Mouse (Mus musculus) ES-CJ7 (cell line): ENCODE measurements at regions not wholly inside any gene's neighbourhood (a gene's known extent, or its start where the extent isn't known, plus 50 kb on each side); places are given as distances from the start of the nearest gene placed in this dataset.

Experiments used
- DNase-seq: peaks from one replicate; pipeline ENCODE4 v3.0.0; 2011; ENCODE audit warnings: low read depth, low spot score

GRCm38 (mm10) chr3:76014766-76015165 is 58.0 kb upstream of the Golim4 start:
- DNase-seq = no peak

DNA sequence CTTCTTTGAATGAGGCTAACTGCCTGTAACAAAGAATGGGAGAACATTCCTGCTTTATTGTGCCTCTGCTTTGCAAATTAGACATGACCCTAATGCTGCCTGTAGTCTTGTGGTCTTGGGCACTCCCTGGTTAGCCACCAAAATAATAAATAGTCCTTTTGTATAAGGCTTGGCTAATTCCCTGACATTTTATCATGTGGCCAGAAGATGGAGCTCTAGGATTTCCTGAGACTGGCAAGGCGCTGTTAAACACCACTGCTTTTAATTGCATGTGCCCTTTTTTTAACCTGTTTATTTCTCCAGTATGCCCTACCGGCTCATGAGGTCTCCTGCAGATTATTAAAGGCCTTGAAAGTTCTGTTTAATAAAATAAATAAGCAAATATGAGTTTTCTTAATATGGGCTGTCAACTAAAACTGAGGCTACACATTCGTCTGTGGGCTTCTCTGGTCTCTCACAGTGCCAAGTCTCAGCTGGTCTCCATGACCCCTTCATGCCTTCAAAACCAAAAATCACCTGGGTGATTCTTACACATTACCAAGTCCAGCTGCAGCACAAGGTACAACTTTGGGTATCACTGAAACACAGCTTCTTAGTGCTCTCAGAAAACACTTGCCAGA is 51.9 kb upstream of the Golim4 start:
- DNase-seq = peak; percentile 33
